Mouse (Mus musculus) olfactory bulb, adult 2 months (tissue): ENCODE measurements around the gene Tmie.

ENCODE experiments used
- CTCF ChIP-seq: fragments of 200-500 bp; IDR thresholded peaks from 2 replicates; pipeline ENCODE4 v1.5.1; 2012; ENCODE audit warnings: low read depth, mild to moderate bottlenecking, low read length, moderate library complexity; ENCODE audit not compliant: insufficient read depth
- POLR2A ChIP-seq: fragments of 200-500 bp; IDR thresholded peaks from 2 replicates; pipeline ENCODE4 v1.6.1; 2012; ENCODE audit warnings: mild to moderate bottlenecking, low read depth, low read length, moderate library complexity; ENCODE audit not compliant: insufficient read depth

GRCm38 (mm10) chr9:110895507-110895906, 15.6 kb upstream of the Tmie start:
- TF ChIP-seq CTCF: no peak
- no peak for TF ChIP-seq POLR2A
